Mouse (Mus musculus) thymus, adult 18-20 months (tissue): Measurements from ENCODE around the gene Ak2.
A peak's percentile ranks its signal among the peaks of the same experiment; 100 is the strongest.

Experiments
- DNase-seq, 2 experiments: peaks; one replicate each; pipeline ENCODE4 v3.0.0; 2022; ENCODE audit warnings: mixed read lengths in 2 of 2

Ak2 gene

DNA sequence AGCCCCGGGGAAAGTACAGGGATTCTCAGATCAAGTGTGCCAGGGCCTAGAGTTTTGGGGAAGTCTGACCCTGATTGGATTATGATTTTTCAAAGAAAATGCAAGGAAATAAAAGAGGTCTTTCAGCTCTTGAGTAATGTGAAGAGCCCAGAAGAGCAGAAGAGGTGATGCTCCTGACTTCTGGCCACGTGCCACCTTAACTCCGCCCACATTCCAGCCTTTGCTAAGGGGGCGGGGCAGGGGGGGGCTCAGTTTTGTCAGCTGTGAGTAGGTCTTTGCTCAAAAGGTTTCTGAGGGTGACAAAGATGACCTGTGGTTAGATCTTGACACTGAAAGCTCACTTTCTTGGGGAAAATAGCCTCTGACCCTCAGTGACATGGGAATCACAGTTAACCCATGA lies 24.6 kb downstream of the Ak2 start:
- no peak for DNase-seq

- no peak for DNase-seq
These were observed 25.4 kb downstream of the Ak2 start for GRCm38 (mm10) chr4:129017150-129017549.

DNA sequence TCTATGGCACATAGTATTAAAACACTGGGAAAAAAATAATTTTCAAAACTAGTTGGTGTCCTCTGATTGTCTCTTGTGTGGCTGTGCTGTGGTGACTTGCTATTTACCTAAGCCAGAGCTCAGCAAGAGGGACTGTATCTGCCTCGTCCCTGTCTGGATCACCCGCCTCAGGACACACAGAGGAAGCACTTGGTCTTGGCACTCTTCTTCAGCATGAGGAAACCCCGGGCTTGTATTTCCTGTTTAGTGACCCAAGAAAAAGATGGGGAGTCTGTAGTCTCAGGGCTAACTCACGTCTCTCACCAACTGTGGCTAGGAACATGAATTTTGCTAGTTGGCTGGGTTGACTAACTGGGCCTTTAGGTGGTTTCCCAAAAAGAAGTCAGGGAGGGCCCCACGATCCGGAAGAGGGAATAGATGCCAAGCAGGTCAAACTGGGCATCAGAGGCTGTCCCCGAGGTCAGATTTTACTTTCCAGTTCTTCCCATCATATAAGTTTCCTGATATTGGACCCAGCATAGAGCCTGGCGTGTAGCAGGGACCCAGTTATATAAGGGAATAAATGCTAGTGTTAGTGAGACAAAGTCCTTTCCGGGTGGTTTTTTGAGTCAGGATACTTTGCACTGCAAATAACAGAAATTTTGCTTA lies 27.2 kb downstream of the Ak2 start:
- no peak for DNase-seq

GRCm38 (mm10) chr4:129019788-129020187 lies 28.0 kb downstream of the Ak2 start:
- DNase-seq = no peak

- DNase-seq = peak in 1 of 2 experiments; percentile 23
These were observed 28.7 kb downstream of the Ak2 start for GRCm38 (mm10) chr4:129020454-129020853.

- DNase-seq = no peak
These were observed 29.7 kb downstream of the Ak2 start for GRCm38 (mm10) chr4:129021426-129021825.

DNA sequence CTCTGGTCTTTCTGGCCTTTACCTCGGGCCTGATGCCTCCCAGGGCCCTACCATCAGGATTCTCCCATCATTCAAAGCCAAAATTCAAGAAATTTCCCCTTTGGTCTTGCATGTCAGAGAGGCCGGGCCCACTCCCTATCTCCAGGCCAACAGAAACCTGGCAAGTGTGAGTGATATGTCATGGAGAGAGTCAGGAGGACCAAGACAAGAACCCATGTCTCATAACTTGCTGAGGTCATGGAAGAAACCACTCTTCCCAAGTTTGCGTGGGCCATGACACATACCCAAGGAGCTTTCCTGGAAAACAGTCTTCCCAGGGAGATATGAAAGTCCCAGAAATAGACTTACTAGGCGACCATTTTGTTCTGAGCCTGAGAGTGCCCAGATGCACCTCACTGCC lies 30.1 kb downstream of the Ak2 start:
- DNase-seq = no peak

DNA sequence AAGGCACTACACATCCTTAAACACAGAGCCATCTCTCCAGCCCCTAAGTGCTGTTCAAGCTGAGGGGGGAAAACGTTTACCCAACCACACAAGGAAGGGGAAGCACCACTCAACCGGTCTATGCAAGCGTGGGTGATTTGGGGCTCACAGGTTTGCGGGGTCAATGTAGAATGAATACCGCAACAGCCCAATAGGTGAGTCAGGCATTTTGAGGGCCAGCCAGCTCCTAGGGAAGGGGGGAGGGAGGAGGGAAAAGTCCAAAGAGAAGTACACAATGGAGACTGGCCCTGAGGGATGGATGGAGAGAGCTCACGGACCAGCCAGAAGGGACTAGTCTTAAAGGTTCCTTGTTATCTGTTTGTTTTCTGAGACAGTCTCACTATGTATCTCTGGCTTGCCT lies 32.1 kb downstream of the Ak2 start:
- DNase-seq = no peak

DNA sequence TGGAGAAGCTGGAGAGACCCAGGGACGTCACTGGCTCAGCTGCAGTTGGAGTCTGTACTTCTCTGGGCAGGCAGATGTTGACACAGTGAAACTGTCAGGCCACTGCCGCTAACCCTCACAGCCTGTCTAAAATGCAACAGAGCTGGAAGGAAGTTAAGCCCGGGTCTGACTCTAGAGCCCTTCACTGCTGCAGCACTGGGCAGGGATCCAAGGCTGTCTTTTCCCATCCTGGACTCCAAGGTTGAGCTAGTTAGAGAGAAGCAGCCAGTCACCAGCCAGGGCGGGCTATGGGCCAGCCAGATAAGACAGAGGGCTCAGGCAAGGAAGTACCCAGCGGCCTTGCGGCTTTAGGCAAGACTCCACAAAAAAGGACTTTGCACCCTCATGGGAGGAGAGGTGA lies 33.0 kb downstream of the Ak2 start:
- no peak for DNase-seq

GRCm38 (mm10) chr4:129025707-129026106 lies 33.9 kb downstream of the Ak2 start:
- DNase-seq = no peak

GRCm38 (mm10) chr4:129030746-129031145 lies 39.0 kb downstream of the Ak2 start:
- DNase-seq = no peak

DNA sequence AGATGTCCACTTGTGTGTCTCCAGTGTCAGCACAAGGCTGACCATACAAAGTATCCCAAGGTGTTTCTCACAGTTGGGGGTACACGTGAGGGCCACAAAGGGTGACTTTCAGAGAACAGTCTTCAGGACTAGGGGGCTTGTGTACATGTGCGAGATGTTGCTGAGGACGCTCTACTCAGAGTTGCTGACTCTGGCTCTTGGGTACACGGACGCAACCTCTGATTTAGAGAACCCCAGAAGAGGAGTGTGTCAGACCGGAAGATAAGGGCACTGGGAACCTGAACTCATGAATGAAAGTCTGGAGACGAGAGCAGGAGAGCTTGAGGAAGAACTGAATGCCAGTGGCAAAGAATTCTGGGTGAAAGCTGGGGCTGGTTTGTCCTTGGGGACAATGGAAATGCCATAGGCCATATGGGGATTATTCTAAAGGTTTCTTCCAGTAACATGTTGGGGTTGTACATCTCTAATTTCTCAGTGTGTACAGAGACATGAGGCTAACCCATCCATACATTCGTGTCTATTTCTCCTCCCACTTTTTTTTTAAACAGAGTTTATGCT lies 39.7 kb downstream of the Ak2 start:
- no peak for DNase-seq

- DNase-seq = peak in 1 of 2 experiments; percentile 35
These were observed 40.6 kb downstream of the Ak2 start for GRCm38 (mm10) chr4:129032133-129032962.

DNA sequence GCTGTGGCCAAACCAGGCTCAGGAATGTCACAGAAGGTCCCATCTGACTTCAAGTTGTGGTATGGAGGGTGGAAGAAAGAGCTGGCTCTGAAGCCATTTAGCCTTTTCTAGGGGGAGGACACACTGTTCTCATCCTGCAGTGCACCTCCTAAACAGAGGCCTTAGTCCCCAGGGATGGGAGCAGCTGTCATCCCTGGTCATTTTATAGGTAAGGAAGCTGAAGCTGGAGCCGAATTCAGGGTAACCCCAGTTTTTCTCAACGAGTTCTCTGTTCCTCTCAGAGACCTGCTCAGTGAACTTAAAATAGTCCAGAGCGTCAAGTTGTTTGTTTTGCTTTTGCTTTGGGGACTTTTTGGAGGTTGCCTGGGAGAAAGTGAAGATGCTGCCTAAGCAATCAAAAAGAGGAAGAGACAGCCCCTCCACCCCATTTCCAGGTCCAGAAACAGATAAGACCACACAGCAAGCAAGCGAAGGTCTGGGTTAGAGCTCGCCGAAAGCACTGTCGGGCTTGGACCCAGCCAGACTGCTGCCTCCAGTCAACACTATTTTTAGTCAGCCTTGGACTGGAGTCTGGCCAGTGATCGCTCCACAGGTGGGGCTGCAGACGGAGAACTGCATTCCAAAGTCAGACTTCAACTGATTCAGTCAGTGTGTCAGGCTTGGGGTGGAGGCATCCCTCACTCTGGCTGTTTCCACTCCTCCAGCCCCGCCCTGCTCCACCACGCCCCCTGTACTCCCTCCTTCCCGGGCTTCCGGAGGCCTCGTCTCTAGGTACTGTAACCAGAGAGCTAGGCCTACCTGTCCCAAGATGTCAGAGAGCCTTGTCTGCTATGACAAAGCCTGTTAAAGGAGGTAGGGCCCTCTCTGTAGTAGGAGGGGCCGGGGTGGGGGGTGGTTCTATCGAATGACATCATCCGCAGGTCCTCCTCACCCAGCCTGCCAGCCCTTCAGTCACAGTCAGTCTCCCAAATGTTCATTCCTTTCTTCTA lies 41.5 kb downstream of the Ak2 start:
- peak; percentile 40 to 53 for DNase-seq

- DNase-seq = no peak
These were observed 42.5 kb downstream of the Ak2 start for GRCm38 (mm10) chr4:129034224-129034623.

GRCm38 (mm10) chr4:129034706-129035660 lies 43.2 kb downstream of the Ak2 start:
- DNase-seq = peak; percentile 28 to 49

DNA sequence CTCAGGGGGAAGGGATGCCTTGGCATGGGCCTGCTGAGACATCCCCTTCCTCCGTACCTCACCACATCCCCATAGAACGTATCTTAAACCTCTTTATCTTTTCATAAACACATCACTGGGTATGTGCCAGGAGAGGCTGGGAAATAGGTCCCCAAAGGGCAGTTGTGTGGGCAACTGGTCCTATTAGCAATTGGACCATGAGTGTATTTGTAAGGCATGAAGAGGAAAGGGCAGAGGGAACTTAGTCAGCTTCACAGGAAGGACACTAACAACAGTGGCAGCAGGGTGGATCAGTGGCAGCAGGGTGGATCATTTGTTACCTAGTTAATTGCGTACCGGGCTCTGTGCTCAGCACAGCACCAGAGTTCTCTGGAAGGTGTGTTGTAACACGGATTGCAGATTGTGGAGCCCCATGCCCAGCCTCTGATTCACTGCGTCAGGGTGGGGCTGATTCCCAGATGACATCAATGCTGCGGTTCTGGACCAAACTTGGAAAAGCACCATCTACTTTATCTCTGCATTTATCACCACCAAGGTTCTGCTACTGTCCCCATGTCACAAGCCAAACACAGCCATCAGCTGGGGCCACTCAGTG lies 44.2 kb downstream of the Ak2 start:
- no peak for DNase-seq

- no peak for DNase-seq
These were observed 56.1 kb downstream of the Ak2 start for GRCm38 (mm10) chr4:129047721-129048421.

DNA sequence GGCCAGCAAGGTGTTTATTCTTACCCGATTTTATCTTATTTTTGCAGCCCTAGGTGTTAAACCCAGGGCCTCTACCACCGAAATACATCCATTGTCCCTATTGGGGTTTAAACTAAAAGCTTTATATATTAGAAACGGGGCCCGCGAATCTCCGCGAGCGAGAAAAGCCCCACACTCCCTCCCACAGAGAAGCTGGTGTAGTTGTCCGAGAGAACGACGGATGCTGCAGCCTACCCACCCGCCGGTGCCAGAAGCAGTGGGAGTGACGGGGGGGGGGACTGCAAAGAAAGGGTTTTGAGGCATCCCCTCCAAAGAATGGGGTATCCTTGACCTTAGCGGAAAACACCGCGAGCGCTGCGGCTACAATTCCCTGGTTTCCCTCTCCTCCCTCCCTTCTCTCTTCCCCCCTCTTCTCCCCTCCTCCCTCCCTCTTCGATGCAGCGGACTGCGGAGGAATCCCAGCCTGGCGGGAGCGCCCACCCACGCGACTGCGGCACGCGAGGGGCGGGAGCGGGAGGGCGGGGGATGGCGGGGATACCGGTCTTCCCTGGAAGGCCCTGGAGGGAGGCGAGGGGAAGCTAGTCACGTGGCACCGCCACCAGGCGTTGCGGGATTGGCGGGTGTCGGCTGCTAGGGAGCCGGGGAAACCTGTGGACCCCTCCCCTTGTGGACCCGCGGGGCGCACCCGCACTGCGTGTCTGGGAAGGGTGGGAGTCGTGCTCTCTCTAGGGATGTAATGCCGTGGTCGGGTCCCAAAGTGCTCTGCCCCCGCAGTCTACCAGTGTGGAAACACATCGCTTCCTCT lies 56.9 kb downstream of the Ak2 start:
- no peak for DNase-seq
